Mouse (Mus musculus) embryonic fibroblast, embryonic 13.5 days (primary cell): ENCODE measurements at regions not wholly inside any gene's neighbourhood (a gene's known extent, or its start where the extent isn't known, plus 50 kb on each side); places are given as distances from the start of the nearest gene placed in this dataset.

Source experiments
- CTCF ChIP-seq: IDR thresholded peaks from 2 replicates; pipeline ENCODE4 v1.5.1; 2011; ENCODE audit warnings: mild to moderate bottlenecking, control low read depth, low read length, moderate library complexity, borderline replicate concordance; ENCODE audit not compliant: insufficient read depth
- POLR2A ChIP-seq: IDR thresholded peaks from 2 replicates; pipeline ENCODE4 v1.6.1; 2011; ENCODE audit warnings: low read depth, mild to moderate bottlenecking, control low read depth, low read length, moderate library complexity

DNA sequence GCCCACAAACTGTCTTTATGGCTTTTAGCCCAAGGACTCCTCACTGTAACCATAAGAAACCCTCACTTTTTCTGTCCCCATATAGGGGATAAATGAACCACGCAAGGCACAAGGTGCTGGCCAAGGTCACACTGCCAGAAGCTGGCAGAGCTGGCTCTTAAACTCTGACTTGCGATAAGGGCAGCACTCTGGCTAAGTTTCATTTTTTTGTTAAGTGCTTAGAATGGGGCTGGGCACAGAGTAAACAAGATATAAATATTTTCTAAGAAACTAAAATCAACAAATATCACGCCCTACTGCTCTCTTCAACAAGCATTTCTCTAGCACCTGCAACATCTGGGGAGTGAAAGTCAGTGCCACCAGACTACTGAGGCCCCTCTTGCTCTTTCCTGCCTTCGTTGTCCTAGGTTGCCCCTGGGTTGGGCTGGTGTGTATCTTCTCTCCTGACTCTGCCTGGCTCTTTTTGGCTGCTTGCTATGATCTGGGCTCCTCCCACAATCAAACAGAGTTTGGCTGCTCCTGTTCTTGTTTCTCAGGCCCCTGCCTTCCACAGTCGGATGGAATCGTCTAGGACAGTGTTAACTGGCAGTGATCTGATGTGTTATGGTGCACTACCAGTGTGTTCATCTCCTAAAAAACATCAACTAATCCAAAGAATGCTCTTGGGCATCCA, 60.5 kb upstream of the Adra1b start:
- TF ChIP-seq CTCF = no peak
- TF ChIP-seq POLR2A = no peak
